Mouse (Mus musculus): ENCODE data around the gene Il17rb. TPM values are rescaled to one million over a fixed set of nuclear protein-coding genes. Genes with fewer than 3 reads are reported as not detected.

The Il17rb gene
- total RNA-seq, 2 experiments from 2014 or later, result 1.1 to 1.2 TPM

- peak; percentile 70 for TF ChIP-seq CTCF (conservative IDR thresholded peaks at IDR 0.05)
These were observed 18.7 kb upstream of the Il17rb start for GRCm38 (mm10) chr14:30027378-30027777.

GRCm38 (mm10) chr14:30024387-30024786, 15.7 kb upstream of the Il17rb start:
- TF ChIP-seq CTCF (conservative IDR thresholded peaks at IDR 0.05), result no peak
- H3K4me3 ChIP-seq, result no peak overlapping the region
- H3K27ac ChIP-seq, result no peak overlapping the region
- DNase-seq (ENCODE audit: low spot score in 2 of 2), result no peak

More at GRCm38 (mm10) chr14:30027378-30027777, 18.7 kb upstream of the Il17rb start:
- DNase-seq (ENCODE audit: low spot score in 2 of 2), result no peak
- H3K4me3 ChIP-seq, result no peak overlapping the region
- no peak overlapping the region for H3K27ac ChIP-seq

- H3K4me3 ChIP-seq, result no peak overlapping the region
- no peak overlapping the region for H3K27ac ChIP-seq
- TF ChIP-seq CTCF (conservative IDR thresholded peaks at IDR 0.05), result no peak
- no peak for DNase-seq (ENCODE audit: low spot score in 2 of 2)
These were observed 13.8 kb upstream of the Il17rb start for GRCm38 (mm10) chr14:30022471-30022870.

GRCm38 (mm10) chr14:30019792-30020575, 11.3 kb upstream of the Il17rb start:
- Histone ChIP-seq H3K27ac (no peak overlapping the region), H3K4me3 (no peak overlapping the region)
- no peak for TF ChIP-seq CTCF (conservative IDR thresholded peaks at IDR 0.05)
- no peak for DNase-seq (ENCODE audit: low spot score in 2 of 2)

GRCm38 (mm10) chr14:30019375-30019774, 10.7 kb upstream of the Il17rb start:
- H3K4me3 ChIP-seq, result no peak overlapping the region
- H3K27ac ChIP-seq, result no peak overlapping the region
- no peak for DNase-seq (ENCODE audit: low spot score in 2 of 2)
- no peak for TF ChIP-seq CTCF (conservative IDR thresholded peaks at IDR 0.05)

- Histone ChIP-seq H3K27ac (no peak overlapping the region), H3K4me3 (no peak overlapping the region)
These were observed 10.2 kb upstream of the Il17rb start for GRCm38 (mm10) chr14:30018846-30019245.

GRCm38 (mm10) chr14:30018463-30018801, 9.7 kb upstream of the Il17rb start:
- no peak for DNase-seq (ENCODE audit: low spot score in 2 of 2)
- H3K27ac ChIP-seq, result no peak overlapping the region
- H3K4me3 ChIP-seq, result no peak overlapping the region
- TF ChIP-seq CTCF (conservative IDR thresholded peaks at IDR 0.05), result no peak

More at GRCm38 (mm10) chr14:30018846-30019245, 10.2 kb upstream of the Il17rb start:
- no peak for DNase-seq (ENCODE audit: low spot score in 2 of 2)
- no peak for TF ChIP-seq CTCF (conservative IDR thresholded peaks at IDR 0.05)

- Histone ChIP-seq H3K4me3 (no peak overlapping the region), H3K27ac (no peak overlapping the region)
- no peak for TF ChIP-seq CTCF (conservative IDR thresholded peaks at IDR 0.05)
- DNase-seq (ENCODE audit: low spot score in 2 of 2), result no peak
These were observed 9.2 kb upstream of the Il17rb start for GRCm38 (mm10) chr14:30017794-30018462.

- no peak overlapping the region for H3K4me3 ChIP-seq
- no peak for TF ChIP-seq CTCF (conservative IDR thresholded peaks at IDR 0.05)
- H3K27ac ChIP-seq, result no peak overlapping the region
- DNase-seq (ENCODE audit: low spot score in 2 of 2), result no peak
These were observed 8.0 kb upstream of the Il17rb start for GRCm38 (mm10) chr14:30016666-30017065.

GRCm38 (mm10) chr14:30015008-30015407, 6.3 kb upstream of the Il17rb start:
- no peak overlapping the region for H3K4me3 ChIP-seq
- H3K27ac ChIP-seq, result no peak overlapping the region
- DNase-seq (ENCODE audit: low spot score in 2 of 2), result no peak
- TF ChIP-seq CTCF (conservative IDR thresholded peaks at IDR 0.05), result no peak

GRCm38 (mm10) chr14:30014487-30014886, 5.8 kb upstream of the Il17rb start:
- Histone ChIP-seq H3K27ac (no peak overlapping the region), H3K4me3 (no peak overlapping the region)
- no peak for TF ChIP-seq CTCF (conservative IDR thresholded peaks at IDR 0.05)
- no peak for DNase-seq (ENCODE audit: low spot score in 2 of 2)

- peak; percentile 46 to 52 for DNase-seq (ENCODE audit: low spot score in 2 of 2)
- no peak for TF ChIP-seq CTCF (conservative IDR thresholded peaks at IDR 0.05)
- H3K4me3 ChIP-seq, result no peak overlapping the region
- peak overlapping the region; percentile 85 for H3K27ac ChIP-seq
These were observed 3.3 kb upstream of the Il17rb start for GRCm38 (mm10) chr14:30011886-30012560.

GRCm38 (mm10) chr14:30009864-30010560, 1.3 kb upstream of the Il17rb start:
- TF ChIP-seq CTCF (conservative IDR thresholded peaks at IDR 0.05), result no peak
- DNase-seq (ENCODE audit: low spot score in 2 of 2), result peak; percentile 60 to 72
- H3K27ac ChIP-seq, result peak overlapping the region; percentile 85
- H3K4me3 ChIP-seq, result peak overlapping the region; percentile 46; the same call in 1 of the 2 replicates
